Mouse (Mus musculus) hindbrain, postnatal 0 days (tissue): ENCODE results near the gene Dclk3. TPM values are rescaled to one million over a fixed set of nuclear protein-coding genes. Genes with fewer than 3 reads are reported as not detected.

Source experiments
- ATAC-seq: fragments of 200-750 bp; cut with Nextera tagmentation; 2 replicates; pipeline ENCODE4 v1.8.0; 2017; ENCODE audit warnings: mild to moderate bottlenecking, moderate TSS enrichment, moderate library complexity
- DNase-seq: peaks from one replicate; pipeline ENCODE4 v3.0.0-alpha.2; 2015; ENCODE audit warnings: low spot score
- H3K27ac ChIP-seq: fragments of 300-500 bp; sonication (generic); 2 replicates; pipeline ENCODE4 v1.5.1; 2014; ENCODE audit warnings: mild to moderate bottlenecking
- H3K27me3 ChIP-seq: fragments of 300-500 bp; sonication (generic); 2 replicates; pipeline ENCODE4 v1.6.1; 2014; ENCODE audit warnings: low read length, mixed read lengths; ENCODE audit not compliant: insufficient read depth
- H3K36me3 ChIP-seq: fragments of 300-500 bp; sonication (generic); 2 replicates; pipeline ENCODE4 v1.6.1; 2014; ENCODE audit warnings: low read length, mixed read lengths; ENCODE audit not compliant: insufficient read depth
- H3K4me1 ChIP-seq: fragments of 300-500 bp; sonication (generic); 2 replicates; pipeline ENCODE4 v1.6.1; 2014; ENCODE audit warnings: antibody characterized with exemption, low read length, mixed read lengths; ENCODE audit not compliant: insufficient read depth
- H3K4me2 ChIP-seq: fragments of 300-500 bp; sonication (generic); 2 replicates; pipeline ENCODE4 v1.6.1; 2014; ENCODE audit warnings: low read depth, mild to moderate bottlenecking, low read length, moderate library complexity, mixed read lengths
- H3K4me3 ChIP-seq: fragments of 300-500 bp; sonication (generic); 2 replicates; pipeline ENCODE4 v1.5.1; 2014; ENCODE audit warnings: low read length
- H3K9ac ChIP-seq: fragments of 300-500 bp; sonication (generic); replicated peaks from 2 replicates; pipeline ENCODE4 v1.6.1; 2014; ENCODE audit warnings: mild to moderate bottlenecking, low read length, moderate library complexity, mixed read lengths
- H3K9me3 ChIP-seq: fragments of 300-500 bp; sonication (generic); 2 replicates; pipeline ENCODE4 v1.6.1; 2016; ENCODE audit warnings: low read length, mixed read lengths
- CTCF ChIP-seq: IDR thresholded peaks from 2 replicates; pipeline ENCODE4 v1.5.1; 2016; ENCODE audit warnings: antibody characterized with exemption, control low read depth, low read depth
- WGBS: fragments of 180-500 bp; shearing (Covaris S2); extraction: QIAGEN DNeasy Blood & Tissue Kit; methylation state at CpG from one replicate; pipeline ENCODE4 v1.1.7; 2014; 5-methylcytosine and 5-hydroxymethylcytosine counted together
- polyA plus RNA-seq: library from polyadenylated mRNA; unstranded; fragments of >200 nt; fragmentation: Nextera tagmentation; extraction: Ambion mirVana; gene quantifications from 2 replicates; pipeline ENCODE4 v1.2.1, GENCODE M21; 2015
- total RNA-seq: library from RNA; depleted of rRNA; stranded (reverse); fragments of >200 nt; gene quantifications from 2 replicates; pipeline ENCODE4 v1.2.3, GENCODE M21; 2014; rRNA removed

The Dclk3 gene
- total and polyA plus RNA-seq, 2 experiments from 2014 or later: 8.8 to 13.1 TPM

GRCm38 (mm10) chr9:111523871-111524270, 85.0 kb downstream of the Dclk3 start:
- H3K27me3 ChIP-seq: no peaks in the 10 kb centered on the region
- no peaks in the 10 kb centered on the region for H3K36me3 ChIP-seq
- H3K4me1 ChIP-seq: no peaks in the 10 kb centered on the region
- no peak for DNase-seq
- no peak overlapping the region for H3K27ac ChIP-seq
- 97% methylated on average over 3 of the region's 3 CpGs for WGBS
- no peak overlapping the region for H3K4me3 ChIP-seq
- TF ChIP-seq CTCF: no peak
- ATAC-seq: no peak
- H3K9ac ChIP-seq: no peak overlapping the region
- H3K4me2 ChIP-seq: no peak overlapping the region
- no peaks in the 10 kb centered on the region for H3K9me3 ChIP-seq

GRCm38 (mm10) chr9:111534744-111535423, 96.0 kb downstream of the Dclk3 start:
- DNase-seq: no peak
- WGBS: 54% methylated on average over 7 of the region's 7 CpGs
- H3K27me3 ChIP-seq: no peaks in the 10 kb centered on the region

GRCm38 (mm10) chr9:111535445-111536064, 96.7 kb downstream of the Dclk3 start:
- Histone ChIP-seq H3K27me3 (no peaks in the 10 kb centered on the region), H3K27ac (no peak overlapping the region), H3K9ac (no peak overlapping the region), H3K36me3 (no peaks in the 10 kb centered on the region), H3K9me3 (no peaks in the 10 kb centered on the region), H3K4me2 (no peak overlapping the region), H3K4me3 (no peak overlapping the region), H3K4me1 (no peaks in the 10 kb centered on the region)
- WGBS: 76% methylated on average over 8 of the region's 8 CpGs
- DNase-seq (no peak), ATAC-seq (no peak)
- TF ChIP-seq CTCF: no peak

More at GRCm38 (mm10) chr9:111534744-111535423, 96.0 kb downstream of the Dclk3 start:
- H3K9me3 ChIP-seq: no peaks in the 10 kb centered on the region
- no peak overlapping the region for H3K9ac ChIP-seq
- H3K4me1 ChIP-seq: no peaks in the 10 kb centered on the region
- no peaks in the 10 kb centered on the region for H3K36me3 ChIP-seq
- no peak for ATAC-seq
- TF ChIP-seq CTCF: no peak
- H3K27ac ChIP-seq: no peak overlapping the region
- H3K4me2 ChIP-seq: no peak overlapping the region
- H3K4me3 ChIP-seq: no peak overlapping the region

Other genes with a start within 250 kb of the Dclk3 start
- gene Mlh1, start 167.3 kb upstream of the Dclk3 start, total RNA-seq: 16.1 and 24.0 TPM in 2 replicates
- 16.0 and 19.4 TPM in 2 replicates for gene Mlh1, start 167.3 kb upstream of the Dclk3 start, polyA plus RNA-seq
- 73.1 and 81.4 TPM in 2 replicates for gene Epm2aip1, start 167.2 kb upstream of the Dclk3 start, total RNA-seq
- gene Epm2aip1, start 167.2 kb upstream of the Dclk3 start, polyA plus RNA-seq: 34.4 and 36.0 TPM in 2 replicates
- gene Trank1, start 127.3 kb upstream of the Dclk3 start, total RNA-seq: 42.8 and 49.0 TPM in 2 replicates
- 12.6 and 13.1 TPM in 2 replicates for gene Trank1, start 127.3 kb upstream of the Dclk3 start, polyA plus RNA-seq